Mouse (Mus musculus) E14TG2a.4 (cell line): Measurements from ENCODE around the gene Smbd1.

Source experiments
- H3K27me3 ChIP-seq: 2 replicates; pipeline ENCODE4 v1.6.1; 2014; ENCODE audit warnings: low read length, control low read depth; ENCODE audit not compliant: insufficient read depth
- H3K36me3 ChIP-seq: 2 replicates; pipeline ENCODE4 v1.6.1; 2014; ENCODE audit warnings: low read length, control low read depth; ENCODE audit not compliant: insufficient read depth
- H3K4me1 ChIP-seq: replicated peaks from 2 replicates; pipeline ENCODE4 v1.6.1; 2014; ENCODE audit warnings: low read depth, low read length, control low read depth
- H3K4me3 ChIP-seq: replicated peaks from 2 replicates; pipeline ENCODE4 v1.5.1; 2014; ENCODE audit warnings: mild to moderate bottlenecking, low read length
- H3K9me3 ChIP-seq: 2 replicates; pipeline ENCODE4 v1.6.1; 2014; ENCODE audit warnings: low read length, control low read depth
- CTCF ChIP-seq: conservative IDR thresholded peaks from 2 replicates; pipeline ENCODE4 v1.5.1; 2014; ENCODE audit warnings: low read length
- NANOG ChIP-seq: IDR thresholded peaks from 2 replicates; pipeline ENCODE4 v1.6.1; 2014; ENCODE audit warnings: borderline replicate concordance, low read length, mixed read lengths
- POU5F1 ChIP-seq: IDR thresholded peaks from 2 replicates; pipeline ENCODE4 v1.6.1; 2014; ENCODE audit warnings: low read length, borderline replicate concordance

Gene Smbd1

DNA sequence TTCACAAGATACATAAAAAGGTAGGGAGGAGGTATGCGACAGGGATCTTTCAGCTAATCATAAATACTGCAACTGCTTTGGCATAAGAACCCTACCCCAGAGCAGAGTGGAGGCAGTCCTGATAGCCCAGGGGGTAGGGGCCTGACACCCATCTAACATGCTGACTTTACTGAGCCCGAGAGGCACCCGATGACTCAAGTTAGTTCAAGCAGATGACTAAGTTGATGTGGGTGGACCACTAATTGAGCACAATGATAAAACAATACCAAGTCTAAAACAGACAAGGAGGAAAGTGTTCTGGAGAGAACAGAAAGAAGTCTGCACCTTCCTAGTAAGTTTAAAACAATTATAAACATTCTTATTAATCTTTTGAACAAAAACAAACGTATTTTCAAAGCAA is 21.2 kb upstream of the Smbd1 start:
- TF ChIP-seq NANOG (no peak), POU5F1 (no peak), CTCF (no peak)
- no peaks in the 10 kb centered on the region for H3K27me3 ChIP-seq
- peaks cover 49% of the 10 kb centered on the region for H3K36me3 ChIP-seq
- no peak overlapping the region for H3K4me3 ChIP-seq
- peaks cover 6% of the 10 kb centered on the region for H3K9me3 ChIP-seq
- H3K4me1 ChIP-seq = peaks cover 31% of the 10 kb centered on the region

GRCm38 (mm10) chr16:32829104-32829503 is 18.8 kb upstream of the Smbd1 start:
- TF ChIP-seq NANOG (no peak), POU5F1 (no peak), CTCF (no peak)
- no peak overlapping the region for H3K4me3 ChIP-seq
- H3K36me3 ChIP-seq = peaks cover 48% of the 10 kb centered on the region
- no peaks in the 10 kb centered on the region for H3K27me3 ChIP-seq
- peaks cover 49% of the 10 kb centered on the region for H3K4me1 ChIP-seq
- peaks cover 6% of the 10 kb centered on the region for H3K9me3 ChIP-seq

DNA sequence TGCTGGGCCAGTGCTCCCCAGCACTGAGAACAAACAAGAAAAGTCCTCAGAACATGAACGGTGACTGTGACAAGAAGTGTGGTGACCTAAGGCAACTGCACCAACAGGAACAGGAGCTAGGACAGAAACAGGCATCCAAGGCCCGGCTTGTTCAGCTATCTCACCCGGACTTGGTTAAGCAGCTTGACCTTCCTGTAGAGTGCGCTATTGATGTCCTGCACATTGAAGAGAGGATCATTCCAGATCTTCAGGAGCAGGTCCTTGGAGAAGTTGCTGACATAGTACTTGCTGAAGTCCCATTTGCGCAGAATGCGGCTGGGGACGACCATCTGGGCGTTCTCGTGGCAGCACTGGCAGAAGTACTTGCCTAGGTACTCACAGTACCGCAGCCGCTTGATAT is 16.2 kb upstream of the Smbd1 start:
- Histone ChIP-seq H3K4me3 (peak overlapping the region; percentile 39), H3K27me3 (no peaks in the 10 kb centered on the region), H3K36me3 (peaks cover 49% of the 10 kb centered on the region), H3K9me3 (peaks cover 6% of the 10 kb centered on the region), H3K4me1 (peaks cover 74% of the 10 kb centered on the region)
- TF ChIP-seq POU5F1 = no peak
- no peak for TF ChIP-seq NANOG
- no peak for TF ChIP-seq CTCF

- 0 out of 2 replicates have a peak overlapping the region, but pooled peaks have one; percentile 10 for H3K4me3 ChIP-seq
- no peaks in the 10 kb centered on the region for H3K27me3 ChIP-seq
- no peak for TF ChIP-seq POU5F1
- no peak for TF ChIP-seq NANOG
- no peak for TF ChIP-seq CTCF
- H3K9me3 ChIP-seq = peaks cover 6% of the 10 kb centered on the region
- H3K4me1 ChIP-seq = peaks cover 74% of the 10 kb centered on the region
- peaks cover 49% of the 10 kb centered on the region for H3K36me3 ChIP-seq
Measured at GRCm38 (mm10) chr16:32825380-32825779, 15.1 kb upstream of the Smbd1 start.

DNA sequence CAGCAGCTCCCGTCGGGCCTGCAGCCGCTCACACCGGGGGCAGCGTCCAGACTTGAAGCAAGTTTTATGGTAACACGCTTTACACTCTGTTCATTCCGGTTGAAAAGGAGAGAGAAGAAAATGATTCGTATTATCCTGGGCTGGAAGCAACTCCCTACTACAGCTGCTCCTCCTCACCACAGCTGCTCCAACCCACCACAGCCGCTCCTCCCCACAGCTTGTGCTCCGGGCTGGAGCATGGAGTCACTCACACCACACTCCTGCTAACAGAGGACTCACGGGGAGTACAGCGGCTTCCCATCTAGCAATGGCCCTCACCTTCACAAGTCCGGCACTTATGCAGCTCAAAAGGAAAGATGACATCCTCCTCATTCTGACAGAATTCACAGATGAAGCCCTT is 13.8 kb upstream of the Smbd1 start:
- Histone ChIP-seq H3K27me3 (no peaks in the 10 kb centered on the region), H3K9me3 (peaks cover 6% of the 10 kb centered on the region), H3K4me3 (no peak overlapping the region), H3K36me3 (peaks cover 47% of the 10 kb centered on the region), H3K4me1 (peaks cover 66% of the 10 kb centered on the region)
- TF ChIP-seq CTCF (no peak), POU5F1 (no peak), NANOG (no peak)

- Histone ChIP-seq H3K4me1 (peaks cover 62% of the 10 kb centered on the region), H3K36me3 (peaks cover 41% of the 10 kb centered on the region), H3K9me3 (peaks cover 4% of the 10 kb centered on the region), H3K27me3 (no peaks in the 10 kb centered on the region), H3K4me3 (no peak overlapping the region)
- TF ChIP-seq NANOG (no peak), CTCF (no peak), POU5F1 (no peak)
Measured at GRCm38 (mm10) chr16:32823487-32823886, 13.2 kb upstream of the Smbd1 start.

- Histone ChIP-seq H3K4me3 (no peak overlapping the region), H3K27me3 (no peaks in the 10 kb centered on the region), H3K4me1 (peaks cover 60% of the 10 kb centered on the region), H3K9me3 (no peaks in the 10 kb centered on the region), H3K36me3 (peaks cover 39% of the 10 kb centered on the region)
- TF ChIP-seq POU5F1 (no peak), NANOG (no peak), CTCF (no peak)
Measured at GRCm38 (mm10) chr16:32822881-32823280, 12.6 kb upstream of the Smbd1 start.

GRCm38 (mm10) chr16:32822450-32822827 is 12.2 kb upstream of the Smbd1 start:
- H3K4me1 ChIP-seq = peaks cover 57% of the 10 kb centered on the region
- H3K9me3 ChIP-seq = no peaks in the 10 kb centered on the region
- peaks cover 35% of the 10 kb centered on the region for H3K36me3 ChIP-seq
- no peaks in the 10 kb centered on the region for H3K27me3 ChIP-seq
- TF ChIP-seq CTCF = no peak
- TF ChIP-seq POU5F1 = no peak
- no peak overlapping the region for H3K4me3 ChIP-seq

- peaks cover 53% of the 10 kb centered on the region for H3K4me1 ChIP-seq
- H3K36me3 ChIP-seq = peaks cover 30% of the 10 kb centered on the region
- H3K9me3 ChIP-seq = no peaks in the 10 kb centered on the region
- H3K4me3 ChIP-seq = no peak overlapping the region
- no peak for TF ChIP-seq NANOG
- no peak for TF ChIP-seq CTCF
- no peaks in the 10 kb centered on the region for H3K27me3 ChIP-seq
Measured at GRCm38 (mm10) chr16:32821772-32822449, 11.6 kb upstream of the Smbd1 start.
